Mouse (Mus musculus) MEL (cell line): ENCODE measurements around the gene Prkce. TPM values are rescaled to one million over a fixed set of nuclear protein-coding genes. Genes with fewer than 3 reads are reported as not detected.
A peak's percentile ranks its signal among the peaks of the same experiment; 100 is the strongest.

ENCODE experiments used
- DNase-seq: peaks from one replicate; pipeline ENCODE4 v3.0.0; 2011; ENCODE audit warnings: low read depth, low spot score
- H3K27ac ChIP-seq: 2 replicates; pipeline ENCODE4 v1.5.1; 2012; ENCODE audit warnings: low read depth, mild to moderate bottlenecking, control low read depth, low read length, moderate library complexity; ENCODE audit not compliant: control insufficient read depth
- H3K27me3 ChIP-seq, 2 experiments: fragments of 150-350 bp in 1 of 2; sonication (generic) in 1 of 2; 2 replicates each; pipeline ENCODE4 v1.6.1; 2012; ENCODE audit warnings: low read length in 2 of 2, mild to moderate bottlenecking in 2 of 2, improper control_type of control experiment in 1 of 2, moderate library complexity in 1 of 2; ENCODE audit not compliant: insufficient read depth in 2 of 2, control insufficient read depth in 1 of 2
- H3K36me3 ChIP-seq, 2 experiments: 2 replicates each; pipeline ENCODE4 v1.6.1; 2012 to 2014; ENCODE audit warnings: low read length in 2 of 2, improper control_type of control experiment in 1 of 2, inconsistent platforms in 1 of 2, mild to moderate bottlenecking in 1 of 2; ENCODE audit not compliant: insufficient read depth in 2 of 2, control insufficient read depth in 1 of 2
- H3K4me1 ChIP-seq, 2 experiments: fragments of 150-350 bp in 1 of 2; sonication (generic) in 1 of 2; 2 replicates each; pipeline ENCODE4 v1.6.1; 2012; ENCODE audit warnings: low read length in 2 of 2, improper control_type of control experiment in 1 of 2, mild to moderate bottlenecking in 1 of 2; ENCODE audit not compliant: insufficient read depth in 2 of 2, control insufficient read depth in 1 of 2
- H3K4me3 ChIP-seq, 2 experiments: fragments of 150-350 bp in 1 of 2; sonication (generic) in 1 of 2; 2 replicates each; pipeline ENCODE4 v1.5.1; 2012; ENCODE audit warnings: low read depth in 2 of 2, low read length in 2 of 2, mild to moderate bottlenecking in 2 of 2, moderate library complexity in 2 of 2, control low read depth in 1 of 2, improper control_type of control experiment in 1 of 2; ENCODE audit not compliant: control insufficient read depth in 1 of 2, insufficient read depth in 1 of 2
- H3K79me2 ChIP-seq: 2 replicates; pipeline ENCODE4 v1.6.1; 2012; ENCODE audit warnings: mild to moderate bottlenecking, low read length, moderate library complexity; ENCODE audit not compliant: control insufficient read depth, poor library complexity, insufficient read depth
- H3K9ac ChIP-seq: 2 replicates; pipeline ENCODE4 v1.6.1; 2012; ENCODE audit warnings: low read depth, mild to moderate bottlenecking, control low read depth, low read length, moderate library complexity; ENCODE audit not compliant: control insufficient read depth, poor library complexity, severe bottlenecking
- H3K9me3 ChIP-seq: fragments of 150-350 bp; sonication (generic); replicated peaks from 2 replicates; pipeline ENCODE4 v1.6.1; 2012; ENCODE audit warnings: mild to moderate bottlenecking, low read length, improper control_type of control experiment, moderate library complexity; ENCODE audit not compliant: insufficient read depth
- CHD1 ChIP-seq: IDR thresholded peaks from 2 replicates; pipeline ENCODE4 v1.6.1; 2012; ENCODE audit warnings: low read depth, mild to moderate bottlenecking, inconsistent platforms, low read length, improper control_type of control experiment
- CTCF ChIP-seq, 3 experiments: IDR thresholded peaks in 2 of 3; conservative IDR thresholded peaks in 1 of 3; 2 replicates each; pipeline ENCODE4 v1.5.1; 2011 to 2012; ENCODE audit warnings: low read length in 3 of 3, low read depth in 2 of 3, mild to moderate bottlenecking in 2 of 3, improper control_type of control experiment in 1 of 3, inconsistent platforms in 1 of 3, mixed read lengths in 1 of 3, moderate library complexity in 1 of 3; ENCODE audit not compliant: control insufficient read depth in 1 of 3, insufficient read depth in 1 of 3, poor library complexity in 1 of 3, severe bottlenecking in 1 of 3
- EP300 ChIP-seq, 2 experiments: IDR thresholded peaks; 2 replicates each; pipeline ENCODE4 v1.6.1; 2011; ENCODE audit warnings: improper control_type of control experiment in 2 of 2, low read length in 2 of 2, low read depth in 1 of 2, mild to moderate bottlenecking in 1 of 2
- ETS1 ChIP-seq: IDR thresholded peaks from 2 replicates; pipeline ENCODE4 v1.6.1; 2012; ENCODE audit warnings: low read depth, mild to moderate bottlenecking, inconsistent platforms, low read length, improper control_type of control experiment, moderate library complexity
- GABPA ChIP-seq: IDR thresholded peaks from 2 replicates; pipeline ENCODE4 v1.6.1; 2012; ENCODE audit warnings: low read depth, mild to moderate bottlenecking, inconsistent platforms, low read length, improper control_type of control experiment, moderate library complexity
- GATA1 ChIP-seq: IDR thresholded peaks from 2 replicates; pipeline ENCODE4 v1.6.1; 2011; ENCODE audit warnings: low read depth, low read length, improper control_type of control experiment
- HCFC1 ChIP-seq: IDR thresholded peaks from 2 replicates; pipeline ENCODE4 v1.6.1; 2012; ENCODE audit warnings: low read depth, mild to moderate bottlenecking, inconsistent platforms, low read length, improper control_type of control experiment, moderate library complexity
- JUND ChIP-seq: IDR thresholded peaks from 2 replicates; pipeline ENCODE4 v1.6.1; 2011; ENCODE audit warnings: low read depth, mild to moderate bottlenecking, improper control_type of control experiment, low read length
- MAFK ChIP-seq: IDR thresholded peaks from 2 replicates; pipeline ENCODE4 v1.6.1; 2011; ENCODE audit warnings: low read depth, mild to moderate bottlenecking, low read length, improper control_type of control experiment, borderline replicate concordance
- MEF2A ChIP-seq: IDR thresholded peaks from 2 replicates; pipeline ENCODE4 v1.6.1; 2014; ENCODE audit warnings: low read depth, mild to moderate bottlenecking, inconsistent platforms, low read length, improper control_type of control experiment; ENCODE audit not compliant: poor library complexity, insufficient replicate concordance, severe bottlenecking; ENCODE audit errors: extremely low read depth
- MXI1 ChIP-seq: IDR thresholded peaks from 2 replicates; pipeline ENCODE4 v1.6.1; 2011; ENCODE audit warnings: mild to moderate bottlenecking, low read depth, low read length, improper control_type of control experiment
- MYB ChIP-seq: IDR thresholded peaks from 2 replicates; pipeline ENCODE4 v1.6.1; 2011; ENCODE audit warnings: mild to moderate bottlenecking, low read depth, low read length, improper control_type of control experiment
- NELFE ChIP-seq: IDR thresholded peaks from 2 replicates; pipeline ENCODE4 v1.6.1; 2011; ENCODE audit warnings: low read depth, low read length, improper control_type of control experiment
- POLR2A ChIP-seq, 2 experiments: IDR thresholded peaks; 2 replicates each; pipeline ENCODE4 v1.6.1; 2011 to 2012; ENCODE audit warnings: low read length in 2 of 2, mild to moderate bottlenecking in 2 of 2, control low read depth in 1 of 2, improper control_type of control experiment in 1 of 2, low read depth in 1 of 2, moderate library complexity in 1 of 2; ENCODE audit not compliant: control insufficient read depth in 1 of 2, insufficient read depth in 1 of 2, poor library complexity in 1 of 2
- POLR2AphosphoS2 ChIP-seq: IDR thresholded peaks from 2 replicates; pipeline ENCODE4 v1.6.1; 2011; ENCODE audit warnings: low read length, improper control_type of control experiment
- POLR2AphosphoS5 ChIP-seq: IDR thresholded peaks from 2 replicates; pipeline ENCODE4 v1.6.1; 2012; ENCODE audit warnings: low read depth, borderline replicate concordance, mild to moderate bottlenecking, inconsistent platforms, low read length, moderate library complexity, mixed read lengths
- RCOR1 ChIP-seq: IDR thresholded peaks from 2 replicates; pipeline ENCODE4 v1.6.1; 2012; ENCODE audit warnings: low read depth, mild to moderate bottlenecking, inconsistent platforms, low read length, improper control_type of control experiment
- SIN3A ChIP-seq: IDR thresholded peaks from 2 replicates; pipeline ENCODE4 v1.6.1; 2012; ENCODE audit warnings: low read length, improper control_type of control experiment, inconsistent platforms
- SMC3 ChIP-seq: IDR thresholded peaks from 2 replicates; pipeline ENCODE4 v1.6.1; 2011; ENCODE audit warnings: low read depth, low read length, improper control_type of control experiment
- TCF12 ChIP-seq: IDR thresholded peaks from 2 replicates; pipeline ENCODE4 v1.6.1; 2014; ENCODE audit warnings: low read depth, mild to moderate bottlenecking, inconsistent platforms, low read length, improper control_type of control experiment, moderate library complexity
- ZC3H11A ChIP-seq: IDR thresholded peaks from 2 replicates; pipeline ENCODE4 v1.6.1; 2012; ENCODE audit warnings: low read depth, mild to moderate bottlenecking, inconsistent platforms, low read length, improper control_type of control experiment
- ZMIZ1 ChIP-seq: IDR thresholded peaks from 2 replicates; pipeline ENCODE4 v1.6.1; 2012; ENCODE audit warnings: low read depth, mild to moderate bottlenecking, inconsistent platforms, low read length, improper control_type of control experiment, moderate library complexity
- ZNF384 ChIP-seq: IDR thresholded peaks from 2 replicates; pipeline ENCODE4 v1.6.1; 2012; ENCODE audit warnings: low read depth, mild to moderate bottlenecking, inconsistent platforms, low read length, improper control_type of control experiment
- polyA plus RNA-seq, 2 experiments: library from polyadenylated mRNA; stranded (reverse) in 1 of 2; unstranded in 1 of 2; fragments of >175 nt in 1 of 2; fragments of >200 nt in 1 of 2; gene quantifications; 2 replicates each; pipeline versions ENCODE4 v1.2.1 to v1.2.4; 2012; ENCODE audit warnings: low replicate concordance in 2 of 2, low read depth in 1 of 2; ENCODE audit not compliant: insufficient read length in 2 of 2, insufficient read depth in 1 of 2, missing spikeins in 1 of 2
- total RNA-seq: library from RNA; depleted of rRNA; stranded (reverse); fragments of 300-350 nt; gene quantifications from 2 replicates; pipeline ENCODE4 v1.2.3, GENCODE M21; 2012

Gene Prkce
- total and polyA plus RNA-seq, 3 experiments = 3.0 to 5.3 TPM; not detected in 1

DNA sequence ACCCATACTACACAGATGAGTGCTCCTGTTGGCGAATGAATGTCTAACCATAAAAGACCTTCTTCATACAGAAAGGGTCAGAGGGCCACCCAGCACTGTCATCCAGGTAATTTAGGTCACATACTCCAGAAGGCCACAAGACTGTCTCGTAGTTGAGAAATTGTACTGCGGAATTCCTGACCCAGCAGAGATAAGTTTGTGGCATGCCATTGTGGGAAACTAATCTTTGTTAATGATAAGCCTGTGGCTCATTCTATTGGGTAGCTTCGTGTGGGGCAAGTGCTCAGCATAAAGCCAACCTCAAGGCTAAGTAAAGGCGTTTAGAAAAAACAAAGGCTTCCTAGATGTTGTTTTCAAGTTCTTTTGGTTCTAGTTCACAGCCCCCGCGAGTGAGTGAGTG lies 324.8 kb downstream of the Prkce start (continued):
- TF ChIP-seq POLR2A (IDR thresholded peaks at IDR 0.05; ENCODE audit: control insufficient read depth in 1 of 2, insufficient read depth in 1 of 2, low read depth in 1 of 2, low read length in 2 of 2, poor library complexity in 1 of 2) (0 out of 4 replicates have a peak, but pooled peaks of 1 of the 2 experiments have one; percentile 30), MYB (peak; percentile 26; the same call in 1 of the 2 replicates), JUND (no peak; the same call in 1 of the 2 replicates), POLR2AphosphoS2 (no peak), HCFC1 (peak; percentile 38; the same call in 1 of the 2 replicates), ZNF384 (peak; percentile 68), ZMIZ1 (no peak), GABPA (peak; percentile 38; the same call in 1 of the 2 replicates), SIN3A (peak; percentile 91), MXI1 (peak; percentile 57; the same call in 1 of the 2 replicates), NELFE (no peak), RCOR1 (peak; percentile 95)

DNA sequence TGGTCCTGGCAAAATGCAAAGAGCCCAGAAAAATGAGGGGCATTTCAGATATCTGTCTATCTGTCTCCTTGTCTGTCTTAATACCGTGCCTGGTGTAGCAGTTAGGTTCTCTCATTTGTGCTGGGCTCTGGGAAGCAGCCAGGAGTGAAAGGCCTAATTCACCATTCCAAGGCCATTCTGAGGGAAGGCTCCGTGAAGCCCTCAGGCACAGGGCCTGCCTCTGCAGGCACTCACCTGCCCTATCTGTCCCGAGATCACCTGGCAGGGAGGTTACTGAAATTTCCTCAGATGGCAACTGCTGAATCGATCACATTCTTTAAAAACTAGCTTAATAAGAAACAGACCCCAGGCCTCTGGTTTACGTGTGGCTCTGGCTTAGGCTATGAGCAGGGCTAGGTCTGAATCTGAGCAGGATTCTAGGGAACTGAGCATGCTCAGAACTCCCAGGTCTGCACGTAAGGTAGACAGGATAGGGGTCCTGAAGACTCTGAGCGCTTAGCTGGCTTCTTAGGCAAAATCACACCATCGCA lies 326.4 kb downstream of the Prkce start:
- H3K9ac ChIP-seq = no peak overlapping the region
- H3K4me1 ChIP-seq = peaks cover 40 to 56% of the 10 kb centered on the region in 2 experiments
- H3K27ac ChIP-seq = peak overlapping the region; percentile 92
- peaks cover 0 to 51% of the 10 kb centered on the region in 2 experiments; a peak in 2 of 4 replicates for H3K36me3 ChIP-seq
- H3K4me3 ChIP-seq = no peak overlapping the region
- H3K27me3 ChIP-seq = no peaks in the 10 kb centered on the region
- TF ChIP-seq SMC3 (no peak), GABPA (no peak), MYB (no peak), POLR2AphosphoS2 (no peak), ZNF384 (no peak), HCFC1 (no peak), CTCF (IDR thresholded peaks at IDR 0.05 in 2 of 3, conservative IDR thresholded peaks at IDR 0.05 in 1 of 3; ENCODE audit: control insufficient read depth in 1 of 3, insufficient read depth in 1 of 3, low read depth in 2 of 3, low read length in 3 of 3, poor library complexity in 1 of 3, severe bottlenecking in 1 of 3) (no peak), JUND (no peak), ZC3H11A (no peak), MEF2A (no peak), MAFK (no peak), CHD1 (no peak)
- H3K79me2 ChIP-seq = no peaks in the 10 kb centered on the region
- no peak for DNase-seq
- H3K9me3 ChIP-seq = no peaks in the 10 kb centered on the region

DNA sequence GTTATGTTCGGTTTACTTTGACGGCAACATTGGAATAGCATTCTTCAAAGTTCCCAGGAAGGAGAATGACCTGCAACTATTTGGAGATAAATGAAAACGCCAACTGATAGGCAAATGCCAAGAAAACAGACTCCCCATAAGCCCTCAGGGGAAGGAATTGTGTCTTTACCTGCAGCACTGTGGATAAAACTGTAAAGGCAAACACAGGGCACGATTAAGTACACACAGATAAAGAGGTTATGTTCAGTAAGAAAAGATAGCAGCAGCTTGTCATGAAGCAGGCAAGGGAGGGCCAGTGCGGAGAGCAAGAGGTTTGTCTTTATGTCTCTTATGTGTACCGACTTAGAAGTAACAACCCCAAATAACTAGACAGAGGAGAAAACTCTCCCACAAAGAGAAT lies 326.9 kb downstream of the Prkce start:
- TF ChIP-seq MXI1 (no peak), ETS1 (peak; percentile 55), SIN3A (no peak), POLR2AphosphoS5 (no peak), TCF12 (peak; percentile 69), EP300 (IDR thresholded peaks at IDR 0.05; ENCODE audit: low read depth in 1 of 2, low read length in 2 of 2) (peak; percentile 65 to 70; a peak in 3 of 4 replicates), JUND (no peak), GATA1 (peak; percentile 83)
- Histone ChIP-seq H3K27ac (peak overlapping the region; percentile 92), H3K79me2 (no peaks in the 10 kb centered on the region), H3K4me1 (peaks cover 37 to 51% of the 10 kb centered on the region in 2 experiments), H3K4me3 (peak overlapping the region; percentile 36 to 42), H3K9ac (peak overlapping the region; percentile 49), H3K36me3 (peaks cover 0 to 47% of the 10 kb centered on the region in 2 experiments; a peak in 2 of 4 replicates), H3K9me3 (no peaks in the 10 kb centered on the region), H3K27me3 (no peaks in the 10 kb centered on the region)
- no peak for DNase-seq
